Mouse (Mus musculus) brain, adult 10 weeks (tissue): ENCODE measurements around the gene Tut1. TPM values are rescaled to one million over a fixed set of nuclear protein-coding genes. Genes with fewer than 3 reads are reported as not detected.

Experiments used
- polyA plus RNA-seq: library from polyadenylated mRNA; stranded (reverse); fragments of 350-450 nt; fragmentation: Illumina TruSeq; extraction: RNeasy Lipid Tissue Mini Kit (QIAGEN cat#74804); gene quantifications from one replicate; pipeline ENCODE4 v1.2.3, GENCODE M21; 2015; ENCODE audit warnings: low read depth, low replicate concordance

Tut1 gene
- 16.9 TPM for polyA plus RNA-seq

GRCm38 (mm10) chr19:8953135-8954039 lies at the start of gene Tut1:
Gene Tut1, plus strand, starts transcription at chr19:8953847.

DNA sequence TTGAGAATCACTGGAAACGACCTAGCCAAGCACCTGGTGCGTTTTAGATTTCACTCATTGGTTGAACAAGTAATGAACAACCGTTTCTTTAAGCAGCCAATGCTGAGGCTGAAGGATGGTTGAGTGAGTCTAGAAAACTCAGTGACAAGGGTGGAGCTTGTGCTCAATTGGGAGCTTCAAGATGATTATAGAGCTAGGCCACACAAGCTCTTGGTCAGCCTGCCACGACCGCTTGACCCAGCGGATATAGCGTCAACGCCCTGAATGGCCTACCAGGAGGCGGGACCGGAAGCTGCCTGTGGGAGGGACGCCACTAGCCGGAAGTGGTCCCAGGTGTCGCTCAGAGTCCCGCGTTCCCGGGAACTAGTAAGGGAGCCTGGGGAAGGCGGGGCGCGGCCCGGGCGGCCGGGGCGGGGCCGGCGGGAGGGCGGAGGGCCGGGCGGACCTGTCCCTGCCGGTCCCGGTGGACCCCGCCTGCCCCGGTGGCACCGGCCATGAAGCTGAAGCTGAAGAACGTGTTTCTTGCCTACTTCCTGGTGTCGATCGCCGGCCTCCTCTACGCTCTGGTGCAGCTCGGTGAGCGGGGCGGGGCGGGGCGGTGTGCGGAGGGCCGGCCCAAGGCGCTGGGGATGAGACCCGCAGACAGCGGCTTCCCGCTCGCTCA lies 33.4 kb upstream of the Tut1 start, which contains the start of gene B3gat3:
Gene B3gat3 (plus strand): TSS at position 302 of the 664 bp plus-strand sequence.

DNA sequence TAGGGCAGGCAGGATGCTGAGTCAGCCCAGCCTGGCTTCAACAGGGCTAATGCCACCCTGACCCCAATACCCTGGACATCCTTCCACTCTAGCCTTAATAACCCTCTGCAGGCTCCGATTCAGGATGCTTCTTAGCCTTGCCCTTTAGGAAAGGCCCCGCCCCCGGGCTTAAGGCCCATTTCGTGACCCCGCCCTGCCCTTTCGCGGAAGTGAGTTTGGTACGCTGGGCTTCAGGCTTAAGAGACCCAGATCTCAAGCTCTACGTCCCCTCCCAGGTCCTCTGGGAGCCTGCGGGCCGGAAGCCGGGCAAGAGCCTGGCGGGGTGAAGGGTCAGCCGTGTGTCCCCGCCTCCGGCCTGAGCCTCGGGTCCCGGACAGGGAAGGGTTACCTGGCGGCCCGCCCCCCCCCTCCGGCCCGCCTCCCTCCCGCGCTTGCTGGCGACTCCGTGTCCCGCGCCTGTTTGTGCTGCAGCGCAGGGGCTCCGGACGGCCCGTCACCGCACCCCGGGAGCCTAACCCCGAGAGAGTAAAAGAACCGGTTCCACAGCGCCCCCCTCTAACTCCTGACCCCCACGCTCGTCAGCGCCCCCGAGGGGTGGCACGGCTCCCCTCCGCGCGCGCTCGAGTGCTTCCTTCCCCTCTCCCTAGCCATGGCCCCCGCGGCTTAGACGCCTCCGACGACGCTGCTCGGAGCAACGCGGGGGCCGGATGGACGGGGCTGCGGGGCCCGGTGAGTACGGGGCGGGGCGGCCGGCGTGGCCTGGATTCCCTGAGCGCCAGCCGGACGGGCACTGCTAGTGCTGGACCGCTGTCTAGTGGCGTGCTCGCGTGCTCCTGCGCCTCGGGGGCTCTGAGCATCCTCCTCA lies 24.2 kb upstream of the Tut1 start, which contains the start of the genes Rom1 and Eml3:
Gene Rom1 (minus strand): TSS at position 133 of the 865 bp plus-strand sequence.
Gene Eml3 (plus strand): TSS at position 329 of the 865 bp plus-strand sequence.

GRCm38 (mm10) chr19:8941515-8942217 lies 12.0 kb upstream of the Tut1 start, which contains the start of gene Mta2:
Gene Mta2, plus strand, starts transcription at chr19:8941875.

GRCm38 (mm10) chr19:8966590-8967372 lies 13.1 kb downstream of the Tut1 start, which contains the start of gene Eef1g:
Gene Eef1g, plus strand, starts transcription at chr19:8967041.

GRCm38 (mm10) chr19:8989066-8989566 lies 35.5 kb downstream of the Tut1 start, which contains the start of gene Ahnak:
Gene Ahnak, plus strand, starts transcription at chr19:8989284.

Other genes with a start within 250 kb of the Tut1 start
- 155 TPM for gene Slc3a2, start 230.5 kb upstream of the Tut1 start, polyA plus RNA-seq
- gene Wdr74, start 218.0 kb upstream of the Tut1 start, polyA plus RNA-seq: 52.0 TPM
- gene 1700092M07Rik, start 213.1 kb upstream of the Tut1 start, polyA plus RNA-seq: not detected
- gene Stx5a, start 212.4 kb upstream of the Tut1 start, polyA plus RNA-seq: 93.3 TPM
- gene Nxf1, start 196.8 kb upstream of the Tut1 start, polyA plus RNA-seq: 89.5 TPM
- 109 TPM for gene Tmem223, start 182.9 kb upstream of the Tut1 start, polyA plus RNA-seq
- 11.0 TPM for gene Tmem179b, start 179.4 kb upstream of the Tut1 start, polyA plus RNA-seq
- 12.2 TPM for gene Taf6l, start 167.4 kb upstream of the Tut1 start, polyA plus RNA-seq
- 206 TPM for gene Polr2g, start 155.3 kb upstream of the Tut1 start, polyA plus RNA-seq
- gene Zbtb3, start 151.3 kb upstream of the Tut1 start, polyA plus RNA-seq: 4.3 TPM
- gene Ttc9c, start 134.5 kb upstream of the Tut1 start, polyA plus RNA-seq: 38.9 TPM
- gene Hnrnpul2, start 133.8 kb upstream of the Tut1 start, polyA plus RNA-seq: 102 TPM
- not detected for gene AC129217.1, start 124.1 kb upstream of the Tut1 start, polyA plus RNA-seq
- 92.5 TPM for gene Bscl2, start 116.4 kb upstream of the Tut1 start, polyA plus RNA-seq
- 191 TPM for gene Gng3, start 114.7 kb upstream of the Tut1 start, polyA plus RNA-seq
- 0.82 TPM for gene Lrrn4cl, start 103.1 kb upstream of the Tut1 start, polyA plus RNA-seq
- gene Ubxn1, start 82.4 kb upstream of the Tut1 start, polyA plus RNA-seq: 140 TPM
- gene Uqcc3, start 72.9 kb upstream of the Tut1 start, polyA plus RNA-seq: 52.0 TPM
- gene Lbhd1, start 70.1 kb upstream of the Tut1 start, polyA plus RNA-seq: 15.7 TPM
- not detected for gene Gm49403, start 69.9 kb upstream of the Tut1 start, polyA plus RNA-seq
- gene 1810009A15Rik, start 65.0 kb upstream of the Tut1 start, polyA plus RNA-seq: 47.2 TPM
- gene Gm49416, start 64.9 kb upstream of the Tut1 start, polyA plus RNA-seq: not detected
- gene Ints5, start 60.8 kb upstream of the Tut1 start, polyA plus RNA-seq: 12.2 TPM
- gene Ganab, start 55.8 kb upstream of the Tut1 start, polyA plus RNA-seq: 81.9 TPM
- 219 TPM for gene B3gat3, start 33.5 kb upstream of the Tut1 start, polyA plus RNA-seq
- gene Rom1, start 24.5 kb upstream of the Tut1 start, polyA plus RNA-seq: 10.4 TPM
- 10.3 TPM for gene Eml3, start 24.3 kb upstream of the Tut1 start, polyA plus RNA-seq
- gene Mta2, start 12.0 kb upstream of the Tut1 start, polyA plus RNA-seq: 42.2 TPM
- gene Eef1g, start 13.2 kb downstream of the Tut1 start, polyA plus RNA-seq: 367 TPM
- gene Ahnak, start 35.4 kb downstream of the Tut1 start, polyA plus RNA-seq: 5.2 TPM
- gene Scgb1a1, start 134.1 kb downstream of the Tut1 start, polyA plus RNA-seq: not detected
- 116 TPM for gene Asrgl1, start 181.8 kb downstream of the Tut1 start, polyA plus RNA-seq